Mouse (Mus musculus): ENCODE measurements around the gene Zfhx2. TPM values are rescaled to one million over a fixed set of nuclear protein-coding genes. Genes with fewer than 3 reads are reported as not detected.
A peak's percentile ranks its signal among the peaks of the same experiment; 100 is the strongest.

Zfhx2 gene
- total and polyA plus RNA-seq, 2 experiments from 2014 or later: 7.5 to 11.1 TPM

- WGBS: under 1% methylated on average over 39 of the region's 39 CpGs
- ATAC-seq: peak; percentile 65
- Histone ChIP-seq H3K36me3 (ENCODE audit: insufficient read depth) (peaks cover 2% of the 10 kb centered on the region; the same call in 1 of the 2 replicates), H3K27ac (ENCODE audit: low read depth, low read length) (peak within 1 kb of the TSS; percentile 83), H3K4me3 (ENCODE audit: low read depth, low read length) (peak within 1 kb of the TSS; percentile 35), H3K9me3 (ENCODE audit: low read length) (no peaks in the 10 kb centered on the region), H3K4me1 (ENCODE audit: insufficient read depth) (peaks cover 41% of the 10 kb centered on the region), H3K9ac (peak within 1 kb of the TSS; percentile 69), H3K27me3 (ENCODE audit: insufficient read depth, low read length) (no peaks in the 10 kb centered on the region), H3K4me2 (ENCODE audit: low read depth) (peak within 1 kb of the TSS; percentile 96)
- DNase-seq: peak; percentile 93
- TF ChIP-seq CTCF (IDR thresholded peaks at IDR 0.05; ENCODE audit: low read depth): peak; percentile 58
These were observed 14.0 kb upstream of the Zfhx2 start, which contains the start of gene Ap1g2 for GRCm38 (mm10) chr14:55105836-55106809. TSS of gene Ap1g2 (minus strand) at chr14:55106593.

- H3K4me1 ChIP-seq (ENCODE audit: insufficient read depth): peaks cover 41% of the 10 kb centered on the region
These were observed 13.3 kb upstream of the Zfhx2 start for GRCm38 (mm10) chr14:55105386-55105785.

GRCm38 (mm10) chr14:55104365-55104764 is 12.2 kb upstream of the Zfhx2 start:
- peaks cover 33% of the 10 kb centered on the region for H3K4me1 ChIP-seq (ENCODE audit: insufficient read depth)
- no peak overlapping the region for H3K4me3 ChIP-seq (ENCODE audit: low read depth, low read length)
- H3K9me3 ChIP-seq (ENCODE audit: low read length): no peaks in the 10 kb centered on the region
- no peak for ATAC-seq
- no peak for TF ChIP-seq CTCF (IDR thresholded peaks at IDR 0.05; ENCODE audit: low read depth)
- H3K36me3 ChIP-seq (ENCODE audit: insufficient read depth): peaks cover 8% of the 10 kb centered on the region; the same call in 1 of the 2 replicates
- no peak overlapping the region for H3K9ac ChIP-seq
- WGBS: 87% methylated on average over 18 of the region's 18 CpGs
- no peak overlapping the region for H3K27ac ChIP-seq (ENCODE audit: low read depth, low read length)
- no peak overlapping the region for H3K4me2 ChIP-seq (ENCODE audit: low read depth)
- DNase-seq: no peak
- H3K27me3 ChIP-seq (ENCODE audit: insufficient read depth, low read length): no peaks in the 10 kb centered on the region

More at GRCm38 (mm10) chr14:55105386-55105785, 13.3 kb upstream of the Zfhx2 start:
- no peak for TF ChIP-seq CTCF (IDR thresholded peaks at IDR 0.05; ENCODE audit: low read depth)
- peak overlapping the region; percentile 69 for H3K9ac ChIP-seq
- peak overlapping the region; percentile 83 for H3K27ac ChIP-seq (ENCODE audit: low read depth, low read length)
- H3K36me3 ChIP-seq (ENCODE audit: insufficient read depth): peaks cover 5% of the 10 kb centered on the region; the same call in 1 of the 2 replicates
- no peaks in the 10 kb centered on the region for H3K27me3 ChIP-seq (ENCODE audit: insufficient read depth, low read length)
- peak overlapping the region; percentile 96 for H3K4me2 ChIP-seq (ENCODE audit: low read depth)
- peak overlapping the region; percentile 35 for H3K4me3 ChIP-seq (ENCODE audit: low read depth, low read length)
- H3K9me3 ChIP-seq (ENCODE audit: low read length): no peaks in the 10 kb centered on the region
- peak; percentile 58 for DNase-seq
- no peak for ATAC-seq
- 6% methylated on average over 7 of the region's 7 CpGs for WGBS

GRCm38 (mm10) chr14:55102253-55102785 is 10.2 kb upstream of the Zfhx2 start:
- TF ChIP-seq CTCF (IDR thresholded peaks at IDR 0.05; ENCODE audit: low read depth): no peak
- no peaks in the 10 kb centered on the region for H3K9me3 ChIP-seq (ENCODE audit: low read length)
- no peak for DNase-seq

GRCm38 (mm10) chr14:55101592-55101991 is 9.5 kb upstream of the Zfhx2 start:
- H3K27me3 ChIP-seq (ENCODE audit: insufficient read depth, low read length): no peaks in the 10 kb centered on the region
- peaks cover 26% of the 10 kb centered on the region for H3K4me1 ChIP-seq (ENCODE audit: insufficient read depth)
- no peak overlapping the region for H3K4me3 ChIP-seq (ENCODE audit: low read depth, low read length)
- 49% methylated on average over 4 of the region's 4 CpGs for WGBS
- ATAC-seq: peak; percentile 14
- H3K9me3 ChIP-seq (ENCODE audit: low read length): no peaks in the 10 kb centered on the region
- no peak overlapping the region for H3K27ac ChIP-seq (ENCODE audit: low read depth, low read length)
- H3K36me3 ChIP-seq (ENCODE audit: insufficient read depth): peaks cover 8% of the 10 kb centered on the region; the same call in 1 of the 2 replicates
- H3K9ac ChIP-seq: no peak overlapping the region
- no peak overlapping the region for H3K4me2 ChIP-seq (ENCODE audit: low read depth)
- TF ChIP-seq CTCF (IDR thresholded peaks at IDR 0.05; ENCODE audit: low read depth): peak; percentile 84
- DNase-seq: peak; percentile 82

More at GRCm38 (mm10) chr14:55102253-55102785, 10.2 kb upstream of the Zfhx2 start:
- H3K4me2 ChIP-seq (ENCODE audit: low read depth): no peak overlapping the region
- peaks cover 20% of the 10 kb centered on the region for H3K4me1 ChIP-seq (ENCODE audit: insufficient read depth)
- no peak overlapping the region for H3K27ac ChIP-seq (ENCODE audit: low read depth, low read length)
- whole genome bisulfite sequencing: 85% methylated on average over 15 of the region's 15 CpGs
- peaks cover 8% of the 10 kb centered on the region; the same call in 1 of the 2 replicates for H3K36me3 ChIP-seq (ENCODE audit: insufficient read depth)
- no peak overlapping the region for H3K4me3 ChIP-seq (ENCODE audit: low read depth, low read length)
- no peak overlapping the region for H3K9ac ChIP-seq
- no peak for ATAC-seq
- no peaks in the 10 kb centered on the region for H3K27me3 ChIP-seq (ENCODE audit: insufficient read depth, low read length)

- peak; percentile 82 for TF ChIP-seq CTCF (IDR thresholded peaks at IDR 0.05; ENCODE audit: low read depth)
- Histone ChIP-seq H3K4me2 (ENCODE audit: low read depth) (no peak overlapping the region), H3K4me1 (ENCODE audit: insufficient read depth) (peaks cover 26% of the 10 kb centered on the region), H3K27ac (ENCODE audit: low read depth, low read length) (no peak overlapping the region), H3K27me3 (ENCODE audit: insufficient read depth, low read length) (no peaks in the 10 kb centered on the region), H3K9me3 (ENCODE audit: low read length) (no peaks in the 10 kb centered on the region), H3K36me3 (ENCODE audit: insufficient read depth) (peaks cover 6% of the 10 kb centered on the region; the same call in 1 of the 2 replicates), H3K4me3 (ENCODE audit: low read depth, low read length) (no peak overlapping the region), H3K9ac (no peak overlapping the region)
- DNase-seq: peak; percentile 81
- peak; percentile 54; the same call in 1 of the 2 replicates for ATAC-seq
- WGBS: 61% methylated on average over 4 of the region's 4 CpGs
These were observed 5.9 kb upstream of the Zfhx2 start for GRCm38 (mm10) chr14:55098067-55098466.
